Mouse (Mus musculus) stomach, postnatal 0 days (tissue): ENCODE measurements around the gene 9930021J03Rik.

Experiments used
- CTCF ChIP-seq: IDR thresholded peaks from 2 replicates; pipeline ENCODE4 v1.5.1; 2016; ENCODE audit warnings: antibody characterized with exemption, low read depth, mild to moderate bottlenecking, moderate library complexity
- EP300 ChIP-seq: optimal IDR thresholded peaks from 2 replicates; pipeline ENCODE3; 2016; ENCODE audit warnings: antibody characterized with exemption

DNA sequence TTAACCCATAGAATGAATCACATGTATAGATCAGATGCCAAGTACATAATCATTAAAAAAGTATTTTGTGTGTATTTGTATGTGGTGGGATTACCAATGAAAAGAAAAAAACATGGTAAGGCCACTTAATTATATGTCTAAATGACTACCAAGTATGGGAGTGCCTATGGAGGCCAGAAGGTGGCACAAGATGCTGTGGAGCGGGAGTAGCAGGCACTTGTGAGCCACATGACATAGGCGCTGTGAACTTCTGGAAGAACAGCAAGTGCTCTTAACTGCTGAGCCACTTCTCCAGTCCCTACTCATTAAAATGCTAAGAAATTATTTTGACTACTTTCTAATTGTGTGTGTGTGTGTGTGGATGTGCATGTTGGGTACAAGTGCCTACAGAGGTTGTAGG, 66.2 kb downstream of the 9930021J03Rik start:
- TF ChIP-seq CTCF: peak; percentile 48
- TF ChIP-seq EP300: no peak
